Mouse (Mus musculus) frontal cortex, adult 2 months (tissue): ENCODE measurements at regions not wholly inside any gene's neighbourhood (a gene's known extent, or its start where the extent isn't known, plus 50 kb on each side); places are given as distances from the start of the nearest gene placed in this dataset.

Experiments
- DNase-seq, 2 experiments: peaks; one replicate each; pipeline ENCODE4 v3.0.0; 2022; ENCODE audit warnings: low spot score in 1 of 2; ENCODE audit errors: extremely low spot score in 1 of 2

GRCm38 (mm10) chr3:120217710-120218109, 433.4 kb upstream of the Ptbp2 start:
- DNase-seq, result no peak

DNA sequence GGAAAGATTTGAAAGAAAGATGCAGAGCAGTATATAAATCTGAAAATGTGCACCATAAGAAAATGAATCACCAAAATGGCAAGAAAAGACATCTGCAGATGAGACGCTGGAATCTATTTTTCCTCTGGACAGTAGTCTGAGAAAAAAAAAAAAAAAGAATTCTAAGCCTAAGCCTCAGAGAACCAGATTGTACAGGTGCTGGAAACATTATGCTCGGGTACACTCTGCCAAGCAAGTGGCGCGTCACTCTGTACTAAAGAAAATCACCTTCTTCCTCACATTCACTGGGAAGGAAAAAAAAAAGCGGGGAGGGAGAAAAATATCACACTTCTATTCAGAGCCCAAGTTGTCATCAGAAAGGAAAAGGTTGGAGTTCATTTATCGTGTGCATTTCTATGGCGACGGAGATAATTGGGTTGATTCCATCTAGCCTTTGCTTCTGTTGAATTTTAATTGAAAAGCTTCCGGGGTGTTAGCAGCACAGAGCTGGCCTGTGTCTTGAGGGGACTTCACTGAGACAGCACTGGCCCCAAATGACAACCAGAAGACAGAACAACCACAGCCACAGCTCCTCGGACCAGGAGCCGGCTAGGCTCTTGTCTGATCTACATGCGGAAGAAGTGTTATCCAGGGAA, 430.5 kb upstream of the Ptbp2 start:
- peak in 1 of 2 experiments; percentile 26 for DNase-seq

DNA sequence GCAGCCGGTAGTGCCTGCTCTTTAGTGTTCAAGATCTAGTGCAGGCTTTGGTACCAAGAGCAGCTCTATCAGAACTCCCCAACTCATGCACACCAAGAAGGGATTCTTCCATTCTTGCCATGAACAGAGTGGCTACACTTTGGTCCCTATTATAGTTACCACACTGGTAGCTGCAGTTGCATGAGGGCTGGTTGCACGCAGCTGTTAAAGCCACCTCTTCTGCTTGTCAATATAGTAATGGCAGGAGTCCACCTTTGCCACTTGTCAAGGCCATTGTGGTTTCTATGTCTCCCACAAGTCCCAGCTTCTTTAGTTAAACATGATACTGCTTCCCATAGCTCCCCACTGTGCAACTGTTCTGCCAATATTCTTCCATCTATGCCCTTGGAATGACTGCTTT, 415.1 kb upstream of the Ptbp2 start:
- no peak for DNase-seq

DNA sequence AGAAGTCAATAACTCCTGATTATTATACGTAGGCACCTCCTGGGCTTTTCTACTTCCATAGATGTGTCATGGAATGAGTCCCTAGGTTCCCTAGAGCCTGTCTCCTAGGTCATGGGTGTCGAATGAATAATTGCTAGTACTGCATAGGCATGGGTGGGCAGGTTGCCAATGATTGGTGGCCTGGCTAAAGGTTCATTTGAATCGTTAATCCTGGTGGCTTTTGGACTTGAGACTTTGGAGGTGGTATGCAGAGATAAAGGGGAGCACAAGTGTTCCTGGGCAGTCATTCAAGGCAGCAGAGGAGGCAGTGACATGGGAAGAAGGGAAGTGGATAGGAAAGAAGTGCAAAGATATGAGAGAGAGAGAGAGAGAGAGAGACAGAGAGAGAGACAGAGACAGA, 410.2 kb upstream of the Ptbp2 start:
- DNase-seq, result no peak

- peak; percentile 51 to 88 for DNase-seq
Measured at GRCm38 (mm10) chr3:120192439-120193326, 408.4 kb upstream of the Ptbp2 start.

- no peak for DNase-seq
Measured at GRCm38 (mm10) chr3:120189606-120190005, 405.3 kb upstream of the Ptbp2 start.

GRCm38 (mm10) chr3:120180931-120181610, 396.8 kb upstream of the Ptbp2 start:
- no peak for DNase-seq

DNA sequence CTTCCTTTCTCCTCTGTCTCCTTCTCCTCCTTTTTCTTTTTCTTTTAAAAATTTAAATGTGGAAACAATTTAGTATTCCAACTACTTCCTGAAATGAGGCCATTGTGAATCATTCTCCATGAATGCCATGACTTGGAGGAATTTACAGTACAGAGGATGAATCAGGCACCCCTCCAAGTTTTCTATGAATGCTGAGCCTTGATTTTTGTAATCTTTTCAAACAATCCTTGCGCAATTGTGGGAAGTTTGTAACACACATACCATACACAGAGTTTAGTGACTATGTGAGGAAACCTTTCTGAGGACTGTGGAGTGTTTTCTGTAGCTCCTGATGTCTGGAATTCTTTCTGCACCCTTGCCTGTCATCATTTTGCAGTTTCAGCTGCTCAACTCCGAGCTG, 391.4 kb upstream of the Ptbp2 start:
- peak; percentile 5 to 61 for DNase-seq
